Mouse (Mus musculus) embryonic facial prominence, embryonic 11.5 days (tissue): ENCODE data around the gene Rsph6a. TPM values are rescaled to one million over a fixed set of nuclear protein-coding genes. Genes with fewer than 3 reads are reported as not detected.

Experiments
- ATAC-seq: fragments of 200-750 bp; cut with Nextera tagmentation; replicated peaks from 2 replicates; pipeline ENCODE4 v1.8.0; 2017; ENCODE audit warnings: low read depth; ENCODE audit not compliant: insufficient number of reproducible peaks, low FRiP score, low TSS enrichment
- DNase-seq: peaks from one replicate; pipeline ENCODE4 v3.0.0-alpha.2; 2015; ENCODE audit warnings: low spot score
- H3K27ac ChIP-seq: fragments of 300-500 bp; sonication (generic); replicated peaks from 2 replicates; pipeline ENCODE4 v1.5.1; 2014; ENCODE audit warnings: mild to moderate bottlenecking, low read depth, low read length, control low read depth
- H3K27me3 ChIP-seq: fragments of 300-500 bp; sonication (generic); 2 replicates; pipeline ENCODE4 v1.6.1; 2014; ENCODE audit warnings: mild to moderate bottlenecking, low read length, moderate library complexity, mixed read lengths; ENCODE audit not compliant: control insufficient read depth, insufficient read depth
- H3K36me3 ChIP-seq: fragments of 300-500 bp; sonication (generic); replicated peaks from 2 replicates; pipeline ENCODE4 v1.6.1; 2014; ENCODE audit warnings: low read depth, mild to moderate bottlenecking, low read length, moderate library complexity, mixed read lengths; ENCODE audit not compliant: control insufficient read depth, insufficient read depth
- H3K4me1 ChIP-seq: fragments of 300-500 bp; sonication (generic); 2 replicates; pipeline ENCODE4 v1.6.1; 2014; ENCODE audit warnings: low read length, mixed read lengths; ENCODE audit not compliant: control insufficient read depth, insufficient read depth
- H3K4me2 ChIP-seq: fragments of 300-500 bp; sonication (generic); 2 replicates; pipeline ENCODE4 v1.6.1; 2014; ENCODE audit warnings: low read depth, mild to moderate bottlenecking, control low read depth, low read length, moderate library complexity
- H3K4me3 ChIP-seq: fragments of 300-500 bp; sonication (generic); 2 replicates; pipeline ENCODE4 v1.5.1; 2014; ENCODE audit warnings: low read depth, low read length, control low read depth
- H3K9ac ChIP-seq: fragments of 300-500 bp; sonication (generic); replicated peaks from 2 replicates; pipeline ENCODE4 v1.6.1; 2014; ENCODE audit warnings: mild to moderate bottlenecking, control low read depth, low read length
- H3K9me3 ChIP-seq: fragments of 300-500 bp; sonication (generic); replicated peaks from 2 replicates; pipeline ENCODE4 v1.6.1; 2016; ENCODE audit warnings: mild to moderate bottlenecking, low read length, inconsistent platforms, mixed read lengths; ENCODE audit not compliant: control insufficient read depth
- WGBS: fragments of 180-500 bp; shearing (Covaris S2); extraction: QIAGEN DNeasy Blood & Tissue Kit; methylation state at CpG from one replicate; pipeline ENCODE4 v1.1.7; 2014; 5-methylcytosine and 5-hydroxymethylcytosine counted together
- polyA plus RNA-seq: library from polyadenylated mRNA; unstranded; fragments of >200 nt; fragmentation: Nextera tagmentation; extraction: Ambion mirVana; gene quantifications from 2 replicates; pipeline ENCODE4 v1.2.1, GENCODE M21; 2014

Gene Rsph6a
- not detected in 2 replicates for polyA plus RNA-seq

- Histone ChIP-seq H3K4me2 (no peak within 1 kb of the TSS; the same call in 1 of the 2 replicates), H3K4me3 (no peak within 1 kb of the TSS), H3K9me3 (no peaks in the 10 kb centered on the region), H3K9ac (no peak within 1 kb of the TSS), H3K36me3 (peaks cover 8% of the 10 kb centered on the region; the same call in 1 of the 2 replicates), H3K4me1 (no peaks in the 10 kb centered on the region), H3K27ac (no peak within 1 kb of the TSS), H3K27me3 (no peaks in the 10 kb centered on the region)
- peak; percentile 78 for DNase-seq
- WGBS, result 24% methylated on average over 31 of the region's 33 CpGs
- peak; percentile 36; the same call in 1 of the 2 replicates for ATAC-seq
Measured at GRCm38 (mm10) chr7:19054047-19054776, at the start of gene Rsph6a. Rsph6a (plus strand) TSS chr7:19054690.

GRCm38 (mm10) chr7:19005417-19006121, 48.9 kb upstream of the Rsph6a start:
- WGBS, result 80% methylated on average over 34 of the region's 34 CpGs
- Histone ChIP-seq H3K4me3 (peak overlapping the region; percentile 96), H3K9me3 (no peaks in the 10 kb centered on the region), H3K9ac (peak overlapping the region; percentile 92; the same call in 1 of the 2 replicates), H3K27ac (no peak overlapping the region), H3K4me1 (peaks cover 14% of the 10 kb centered on the region), H3K4me2 (peak overlapping the region; percentile 98), H3K27me3 (no peaks in the 10 kb centered on the region), H3K36me3 (peaks cover 7% of the 10 kb centered on the region)
- ATAC-seq (no peak), DNase-seq (no peak)

DNA sequence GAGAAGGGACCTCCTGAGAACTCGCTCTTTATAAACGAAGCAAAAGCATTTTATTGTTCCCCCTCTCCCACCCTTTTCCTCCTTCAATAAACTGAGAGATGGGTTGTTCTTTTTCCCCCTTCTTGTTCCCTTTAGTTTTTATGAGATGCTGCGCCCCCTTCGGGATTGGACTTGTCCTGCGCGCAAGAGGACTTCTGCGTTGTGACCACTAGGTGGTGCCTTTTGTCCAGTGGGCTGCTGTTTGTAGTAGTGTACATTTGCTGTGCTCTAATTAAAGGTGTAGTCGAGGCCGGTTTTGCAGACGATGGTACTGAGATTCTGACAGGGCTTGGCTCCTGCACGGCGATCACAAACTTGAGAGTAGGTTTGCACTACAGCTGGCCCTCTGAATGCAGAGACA, 48.0 kb upstream of the Rsph6a start:
- H3K27me3 ChIP-seq, result no peaks in the 10 kb centered on the region
- WGBS, result 8% methylated on average over 12 of the region's 12 CpGs
- peaks cover 7% of the 10 kb centered on the region for H3K36me3 ChIP-seq
- H3K9ac ChIP-seq, result no peak overlapping the region
- no peak for ATAC-seq
- peaks cover 14% of the 10 kb centered on the region for H3K4me1 ChIP-seq
- H3K4me2 ChIP-seq, result no peak overlapping the region; the same call in 1 of the 2 replicates
- DNase-seq, result peak; percentile 93
- no peak overlapping the region for H3K4me3 ChIP-seq
- no peak overlapping the region for H3K27ac ChIP-seq
- H3K9me3 ChIP-seq, result no peaks in the 10 kb centered on the region

GRCm38 (mm10) chr7:19007026-19007977, 47.2 kb upstream of the Rsph6a start:
- Histone ChIP-seq H3K4me3 (no peak overlapping the region), H3K36me3 (peaks cover 7% of the 10 kb centered on the region), H3K9me3 (no peaks in the 10 kb centered on the region), H3K27ac (no peak overlapping the region), H3K4me1 (peaks cover 17% of the 10 kb centered on the region), H3K4me2 (no peak overlapping the region), H3K9ac (no peak overlapping the region), H3K27me3 (no peaks in the 10 kb centered on the region)
- ATAC-seq (no peak), DNase-seq (no peak)
- WGBS, result 85% methylated on average over 13 of the region's 13 CpGs

DNA sequence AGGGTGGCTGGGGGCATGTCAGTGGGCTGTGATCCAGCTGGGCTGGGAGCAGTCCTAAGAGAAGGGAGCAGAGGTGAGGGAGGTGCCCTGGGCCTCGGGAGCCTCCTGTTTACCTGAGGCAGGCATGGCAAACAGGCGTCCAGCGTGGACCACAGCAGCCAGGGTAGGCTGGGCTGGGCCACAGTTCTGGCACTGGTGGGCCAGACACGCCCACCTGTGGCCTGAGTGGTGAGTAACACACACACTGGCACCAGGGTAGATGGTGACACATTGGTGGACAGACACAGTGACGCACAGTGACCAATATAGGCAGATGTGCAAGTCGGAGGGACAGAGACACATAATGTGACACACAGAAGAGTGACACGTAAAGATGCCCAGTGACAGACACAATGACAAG, 43.9 kb upstream of the Rsph6a start:
- no peaks in the 10 kb centered on the region for H3K27me3 ChIP-seq
- H3K4me1 ChIP-seq, result peaks cover 10% of the 10 kb centered on the region
- no peak overlapping the region for H3K9ac ChIP-seq
- 85% methylated on average over 7 of the region's 7 CpGs for WGBS
- DNase-seq (no peak), ATAC-seq (no peak)
- no peak overlapping the region for H3K4me3 ChIP-seq
- H3K36me3 ChIP-seq, result peaks cover 5% of the 10 kb centered on the region
- no peak overlapping the region for H3K4me2 ChIP-seq
- H3K9me3 ChIP-seq, result no peaks in the 10 kb centered on the region
- H3K27ac ChIP-seq, result no peak overlapping the region

DNA sequence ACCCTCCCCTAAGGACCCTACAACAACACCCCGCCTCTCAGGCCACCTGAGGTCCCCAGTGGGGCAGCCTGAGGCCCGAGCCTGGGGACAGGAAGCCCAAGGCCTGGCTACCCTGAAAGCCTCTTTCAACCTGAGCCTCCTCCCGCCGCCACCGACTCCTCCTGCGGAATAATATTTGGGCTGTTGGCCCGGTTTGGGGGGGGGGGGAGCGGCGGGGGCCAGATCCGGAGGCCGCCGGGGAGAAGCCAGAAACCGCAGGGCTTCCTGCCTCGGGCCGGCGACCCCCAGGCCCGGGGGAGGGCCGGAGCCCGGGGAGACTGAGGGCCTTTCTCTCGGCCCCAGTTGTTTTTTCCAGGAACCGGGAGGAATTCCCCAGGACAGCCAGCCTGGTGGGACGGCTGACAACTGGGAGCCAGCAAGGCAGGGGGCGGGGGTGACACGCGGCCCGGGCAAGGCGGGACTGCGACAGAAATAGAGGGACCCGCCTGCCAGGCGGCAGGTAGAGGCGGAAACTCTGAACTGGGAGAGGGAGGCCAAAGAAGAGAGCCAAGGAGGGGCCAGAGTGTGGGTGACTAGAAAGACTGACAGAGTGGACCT, 42.4 kb upstream of the Rsph6a start:
- 3% methylated on average over 31 of the region's 31 CpGs for WGBS
- H3K4me3 ChIP-seq, result peak overlapping the region; percentile 22
- no peak for ATAC-seq

GRCm38 (mm10) chr7:19012882-19013281, 41.6 kb upstream of the Rsph6a start:
- H3K36me3 ChIP-seq, result no peaks in the 10 kb centered on the region; the same call in 1 of the 2 replicates
- no peaks in the 10 kb centered on the region for H3K9me3 ChIP-seq
- H3K9ac ChIP-seq, result no peak overlapping the region
- H3K4me1 ChIP-seq, result peaks cover 3% of the 10 kb centered on the region; the same call in 1 of the 2 replicates
- no peak overlapping the region for H3K27ac ChIP-seq
- H3K27me3 ChIP-seq, result no peaks in the 10 kb centered on the region
- WGBS, result 38% methylated on average over 2 of the region's 2 CpGs
- no peak overlapping the region for H3K4me3 ChIP-seq
- no peak overlapping the region for H3K4me2 ChIP-seq
- DNase-seq (no peak), ATAC-seq (no peak)

More for the DNA sequence above, 42.4 kb upstream of the Rsph6a start:
- no peak overlapping the region for H3K27ac ChIP-seq
- no peaks in the 10 kb centered on the region for H3K9me3 ChIP-seq
- DNase-seq, result no peak
- peak overlapping the region; percentile 78 for H3K4me2 ChIP-seq
- no peaks in the 10 kb centered on the region; the same call in 1 of the 2 replicates for H3K36me3 ChIP-seq
- H3K9ac ChIP-seq, result peak overlapping the region; percentile 72
- no peaks in the 10 kb centered on the region for H3K27me3 ChIP-seq
- H3K4me1 ChIP-seq, result peaks cover 3% of the 10 kb centered on the region; the same call in 1 of the 2 replicates
